Mouse (Mus musculus) cerebellum, adult 9-10 months (tissue): ENCODE measurements around the gene Deaf1.
"Not testable (repeated sequence)": the region's sequence is repeated elsewhere in the genome, so short reads cannot be mapped to it uniquely, and the experiment has no call there.

ENCODE experiments used
- DNase-seq: peaks from one replicate; pipeline ENCODE4 v3.0.0; 2022

The Deaf1 gene

DNA sequence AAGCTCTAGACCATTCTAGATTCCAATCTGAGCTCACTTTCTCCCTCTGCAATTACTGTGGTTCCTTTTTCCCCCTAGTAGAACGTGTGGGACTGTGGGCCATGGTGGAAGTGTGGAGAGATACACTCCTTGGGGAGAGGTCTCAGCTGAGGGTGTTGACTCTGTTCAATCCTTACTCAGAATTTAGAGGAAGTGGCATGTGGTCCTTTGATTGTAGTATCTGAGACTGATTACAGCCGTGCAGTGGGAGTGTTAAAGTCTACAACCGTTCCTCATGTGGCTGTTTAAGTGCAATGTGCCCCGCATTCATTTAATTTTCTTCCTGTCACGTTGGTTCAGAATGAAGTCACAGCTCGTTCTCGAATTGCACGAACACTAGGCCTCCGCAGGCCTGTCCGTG lies 71.3 kb downstream of the Deaf1 start:
- no peak for DNase-seq

DNA sequence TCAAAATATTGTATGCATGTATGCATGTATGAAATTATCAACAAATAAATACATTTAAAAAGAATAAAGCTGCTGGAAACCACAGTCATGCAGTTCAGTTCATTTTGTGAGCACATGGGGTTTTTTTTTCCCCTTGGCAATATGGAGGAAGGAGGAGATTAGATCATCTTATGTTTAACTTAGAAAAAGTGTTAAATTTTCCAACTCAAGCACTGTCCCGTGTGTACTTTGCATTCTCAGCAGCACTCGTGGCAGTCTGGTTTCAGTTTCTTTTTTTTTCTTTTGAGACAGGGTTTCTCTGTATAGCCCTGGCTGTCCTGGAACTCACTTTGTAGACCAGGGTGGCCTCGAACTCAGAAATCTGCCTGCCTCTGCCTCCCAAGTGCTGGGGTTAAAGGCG lies 77.0 kb downstream of the Deaf1 start:
- not testable (repeated sequence) for DNase-seq
